Mouse (Mus musculus): ENCODE measurements at regions not wholly inside any gene's neighbourhood (a gene's known extent, or its start where the extent isn't known, plus 50 kb on each side); places are given as distances from the start of the nearest gene placed in this dataset.
A peak's percentile ranks its signal among the peaks of the same experiment; 100 is the strongest.

DNA sequence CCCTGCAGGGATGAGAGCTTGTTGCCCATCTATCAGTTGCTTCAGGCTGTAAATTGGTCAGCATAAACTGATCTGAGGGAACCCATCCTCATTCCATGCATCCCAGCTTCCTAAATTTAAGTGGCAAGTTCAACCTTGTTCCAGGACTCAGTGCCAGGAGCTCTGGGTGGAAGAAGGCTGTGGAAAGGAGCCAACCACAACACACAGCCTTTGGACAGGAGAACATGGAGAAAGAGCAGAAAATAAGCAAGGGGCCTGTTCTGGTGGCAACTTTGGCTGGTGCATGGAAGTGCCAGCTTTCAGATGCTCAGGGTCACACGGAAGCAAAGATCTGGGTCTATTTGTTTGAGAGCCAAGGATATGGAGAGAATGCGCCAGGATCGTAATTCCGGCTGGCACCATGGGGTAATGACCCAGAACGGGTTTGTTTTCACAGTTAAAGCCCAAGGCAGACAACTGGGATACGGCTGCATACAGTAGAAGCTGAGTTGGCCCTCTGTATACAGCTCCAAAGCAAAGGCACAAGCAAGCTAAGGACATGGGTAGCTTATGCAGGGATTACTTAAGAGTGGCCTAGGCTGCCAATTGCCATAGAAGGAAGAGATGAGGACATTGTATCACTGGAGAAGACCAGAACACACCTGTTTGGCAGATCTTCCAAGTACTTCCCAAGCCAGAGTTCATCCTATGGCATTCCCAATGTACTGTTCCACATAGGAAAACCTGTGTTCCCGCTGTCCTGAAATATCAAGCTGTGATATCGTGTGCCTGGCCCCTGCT is 364.2 kb upstream of the Mgmt start:
- DNase-seq = no peak

DNA sequence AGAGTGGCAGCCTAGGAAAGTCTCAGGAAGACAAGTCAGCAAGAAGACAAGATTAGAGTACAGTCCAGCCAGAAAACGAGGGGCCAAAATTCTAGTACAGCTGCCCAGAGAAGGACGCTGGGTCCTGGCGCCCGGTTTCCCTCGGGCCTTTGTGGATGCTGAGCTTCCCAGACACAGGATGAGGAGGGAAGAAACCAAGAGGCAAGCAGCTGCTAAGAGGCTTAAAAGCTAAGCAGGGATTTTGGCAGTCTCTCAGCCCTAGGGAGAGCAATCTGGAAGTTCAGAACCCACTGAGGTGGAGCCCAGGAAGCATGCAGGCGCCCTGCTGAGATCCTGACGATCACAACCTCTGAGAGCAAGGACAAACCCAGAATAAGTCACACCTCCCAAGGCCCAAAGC is 363.1 kb upstream of the Mgmt start:
- no peak for DNase-seq

DNA sequence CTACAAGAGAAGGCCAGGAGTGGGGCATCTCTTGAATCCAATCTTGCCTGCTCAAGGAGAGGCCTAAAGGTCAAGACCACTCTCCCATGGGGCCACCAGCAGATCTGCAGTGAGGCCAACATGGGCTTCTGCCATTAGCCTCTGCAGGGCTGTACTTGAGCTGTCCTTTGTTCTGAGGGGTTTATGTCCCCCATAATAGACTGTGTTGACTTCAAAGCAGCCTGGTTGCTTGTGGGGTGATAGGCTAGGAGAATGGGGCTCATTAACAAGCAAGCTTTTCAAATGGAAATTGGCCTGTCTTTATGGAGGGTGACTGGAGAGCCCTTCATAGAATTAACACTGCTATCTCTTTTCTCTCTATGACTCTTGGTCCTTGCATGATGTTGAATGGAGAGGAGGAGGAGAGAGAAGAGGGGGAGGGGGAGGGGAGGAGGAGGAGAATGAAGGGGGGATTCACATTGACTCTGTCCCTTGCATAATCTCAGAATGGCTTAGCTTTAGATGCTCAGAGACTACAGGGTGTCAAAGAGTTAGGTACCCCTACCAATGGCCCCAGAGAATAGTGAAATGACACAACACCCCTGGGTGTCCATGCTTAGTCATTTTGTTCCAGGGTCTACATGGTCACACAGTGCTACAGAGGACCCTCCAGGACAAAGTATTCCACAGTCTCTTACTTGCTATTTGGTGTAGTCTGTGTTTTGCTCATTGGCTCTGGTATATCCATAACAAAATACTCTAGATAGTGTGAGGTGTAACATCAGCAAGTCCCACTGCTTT is 352.3 kb upstream of the Mgmt start:
- no peak for DNase-seq

DNA sequence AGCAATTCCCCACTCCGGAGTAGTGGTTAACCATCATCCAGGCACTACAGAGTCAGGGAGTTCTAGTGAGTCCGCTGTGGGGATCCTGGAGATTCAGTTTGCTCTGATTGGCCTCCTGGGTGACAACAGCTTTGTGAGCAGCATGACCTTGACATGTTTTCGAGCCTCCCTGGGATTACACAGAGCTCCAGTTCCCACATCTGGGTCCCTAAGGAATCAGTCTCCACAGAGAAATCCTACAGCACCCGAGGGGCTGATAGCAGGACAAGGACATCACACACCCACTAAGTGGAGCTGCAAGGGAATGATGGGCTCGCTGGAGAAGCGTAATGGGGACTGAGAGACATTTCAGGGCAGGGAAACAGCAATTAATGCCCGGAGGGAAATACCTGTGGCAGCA is 351.5 kb upstream of the Mgmt start:
- no peak for DNase-seq

DNA sequence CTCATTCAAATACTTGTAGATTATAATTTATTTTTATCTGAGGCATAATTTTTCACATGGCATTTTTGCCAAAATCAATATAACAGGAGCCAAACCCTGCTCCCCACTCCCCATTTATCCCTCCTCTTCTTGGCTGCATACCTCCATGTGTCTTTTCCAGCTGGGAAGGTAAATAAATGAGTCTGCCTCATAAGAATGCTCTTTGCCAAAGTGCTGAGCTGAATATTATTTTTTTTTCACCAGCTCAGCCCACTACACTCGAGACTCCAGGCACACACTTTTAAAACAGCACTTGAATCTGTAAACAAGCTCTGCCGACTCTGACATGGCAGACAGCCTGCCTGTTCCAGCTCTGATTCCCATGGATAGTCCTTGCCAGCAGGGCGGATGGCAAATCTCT is 346.6 kb upstream of the Mgmt start:
- no peak for DNase-seq

DNA sequence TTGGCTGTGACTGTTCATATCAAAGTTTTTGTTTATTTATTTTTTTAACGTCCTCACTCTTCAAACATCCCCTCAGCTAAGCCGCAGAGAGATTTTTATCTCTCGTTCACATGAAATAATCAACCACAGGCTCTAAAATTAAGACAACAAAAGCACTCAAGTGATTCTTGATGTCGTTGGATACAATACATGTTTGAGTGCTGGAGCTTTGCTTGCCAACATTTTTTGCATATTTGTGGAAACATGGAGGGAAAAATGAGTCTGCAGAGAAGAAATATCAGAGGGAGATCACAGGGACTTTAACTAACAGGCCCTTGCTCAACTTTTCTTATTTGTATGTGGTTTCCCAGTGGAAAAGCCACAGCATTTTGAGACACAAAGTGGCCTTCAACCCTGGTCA is 338.0 kb upstream of the Mgmt start:
- DNase-seq = no peak

DNA sequence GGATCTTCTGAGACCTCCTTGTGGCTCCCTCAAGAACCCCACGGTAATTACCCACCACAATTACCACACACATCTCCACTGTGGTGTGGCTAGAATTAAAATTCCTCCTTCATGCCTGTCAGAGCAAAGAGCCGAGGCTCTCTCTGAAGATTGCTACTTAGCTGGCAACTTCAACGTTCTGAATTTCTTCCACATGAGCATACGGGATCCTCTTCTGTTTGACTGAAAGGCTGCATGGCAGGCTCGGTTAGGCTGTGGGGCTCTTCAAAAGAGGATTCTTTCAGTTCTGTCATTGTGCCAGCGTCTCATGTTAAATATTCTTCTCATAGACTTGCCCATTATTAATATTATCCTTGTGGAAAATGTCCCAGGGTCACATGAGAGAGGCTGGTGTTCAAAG is 334.9 kb upstream of the Mgmt start:
- no peak for DNase-seq

DNA sequence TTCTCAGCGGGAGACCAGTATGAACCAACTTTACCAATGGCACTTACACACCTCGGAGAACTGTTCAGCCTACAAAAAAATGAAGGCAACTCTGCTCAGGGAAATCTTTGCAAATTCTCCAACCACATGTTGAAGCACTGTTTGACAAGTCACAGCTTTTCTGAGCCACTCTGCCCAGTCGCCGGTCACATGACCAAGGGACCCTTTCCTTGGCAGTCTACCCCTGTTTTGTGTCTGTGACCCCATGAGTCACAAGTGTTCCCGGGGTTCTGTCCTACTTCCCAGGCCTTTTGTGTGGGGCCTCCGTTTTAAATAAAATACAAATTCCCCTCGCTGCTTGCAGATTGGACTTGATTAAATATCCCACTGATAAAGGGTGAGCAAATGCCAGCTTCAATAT is 323.5 kb upstream of the Mgmt start:
- DNase-seq = no peak

DNA sequence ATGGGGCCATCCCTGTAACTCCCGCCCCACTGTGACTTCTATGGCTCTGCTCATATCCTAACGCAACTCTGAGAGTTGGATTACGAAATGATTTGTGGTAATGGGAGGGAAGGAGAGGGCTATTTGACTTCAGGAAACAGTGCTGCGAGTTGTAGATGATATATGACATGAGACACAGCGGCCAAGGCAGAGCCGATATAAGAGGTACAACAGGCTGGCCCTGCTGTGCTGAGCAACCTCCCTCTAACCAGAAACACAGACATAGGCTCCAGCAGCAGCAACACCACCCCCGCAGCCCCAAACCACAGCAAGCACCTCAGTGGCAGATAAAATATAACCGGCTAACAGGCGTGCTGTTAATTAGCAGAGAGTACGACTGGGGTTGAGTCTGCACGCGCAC is 312.5 kb upstream of the Mgmt start:
- no peak for DNase-seq

DNA sequence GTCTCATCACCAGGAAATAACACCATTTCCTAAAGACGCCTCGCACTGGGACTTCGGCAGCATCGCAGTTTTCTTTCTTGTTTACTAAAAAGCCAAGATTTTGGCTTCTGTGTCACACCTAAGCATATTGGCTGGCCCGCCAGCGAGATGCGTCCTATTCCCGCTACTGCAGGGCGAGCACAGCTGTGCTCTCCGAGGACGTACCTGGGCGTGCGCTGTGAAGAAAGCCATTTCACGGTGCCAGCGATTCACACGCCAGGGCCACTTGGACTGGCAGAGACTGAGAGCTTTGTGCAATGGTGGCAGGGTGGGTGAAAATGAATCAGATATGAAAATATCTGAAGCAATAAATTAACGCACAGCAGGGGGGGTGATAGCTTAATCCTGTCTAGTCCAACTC is 310.1 kb upstream of the Mgmt start:
- no peak for DNase-seq

DNA sequence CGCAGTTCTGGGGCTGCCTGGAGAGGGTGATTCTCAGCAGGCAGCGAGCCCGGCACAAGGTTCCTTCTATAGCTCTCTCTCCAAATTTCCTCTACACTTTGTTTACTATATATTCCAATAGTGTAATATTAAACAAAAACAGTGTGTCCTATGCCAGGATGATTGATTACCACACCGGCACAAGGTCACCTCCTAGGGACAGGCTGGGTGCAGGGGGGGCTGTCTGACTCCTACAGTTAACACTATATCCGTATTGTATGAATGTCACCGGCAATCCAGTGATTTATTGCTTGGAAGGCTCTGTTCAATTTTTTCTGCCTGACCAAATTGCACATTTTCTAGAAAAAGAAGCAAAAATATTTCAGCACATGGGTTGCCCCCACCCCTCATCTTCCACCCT is 305.9 kb upstream of the Mgmt start:
- DNase-seq = no peak

DNA sequence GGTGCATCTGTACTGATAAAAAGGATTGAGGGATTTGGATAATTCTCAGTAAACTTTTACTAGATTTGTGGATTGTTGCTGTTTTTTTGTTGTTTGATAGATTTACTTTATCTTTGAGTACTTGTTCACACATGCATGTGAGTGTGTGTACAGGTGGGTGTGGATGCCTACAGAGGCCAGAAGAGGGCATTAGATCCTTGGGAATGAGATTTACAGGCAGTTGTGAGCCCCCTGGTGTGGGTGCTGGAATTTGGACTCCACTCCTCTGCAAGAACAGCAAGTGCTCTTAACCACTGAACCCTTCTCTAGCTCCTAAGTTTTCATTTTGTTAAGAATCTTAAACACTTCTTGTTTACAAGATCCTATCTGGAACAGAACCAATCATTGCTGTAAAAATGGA is 303.5 kb upstream of the Mgmt start:
- DNase-seq = no peak

DNA sequence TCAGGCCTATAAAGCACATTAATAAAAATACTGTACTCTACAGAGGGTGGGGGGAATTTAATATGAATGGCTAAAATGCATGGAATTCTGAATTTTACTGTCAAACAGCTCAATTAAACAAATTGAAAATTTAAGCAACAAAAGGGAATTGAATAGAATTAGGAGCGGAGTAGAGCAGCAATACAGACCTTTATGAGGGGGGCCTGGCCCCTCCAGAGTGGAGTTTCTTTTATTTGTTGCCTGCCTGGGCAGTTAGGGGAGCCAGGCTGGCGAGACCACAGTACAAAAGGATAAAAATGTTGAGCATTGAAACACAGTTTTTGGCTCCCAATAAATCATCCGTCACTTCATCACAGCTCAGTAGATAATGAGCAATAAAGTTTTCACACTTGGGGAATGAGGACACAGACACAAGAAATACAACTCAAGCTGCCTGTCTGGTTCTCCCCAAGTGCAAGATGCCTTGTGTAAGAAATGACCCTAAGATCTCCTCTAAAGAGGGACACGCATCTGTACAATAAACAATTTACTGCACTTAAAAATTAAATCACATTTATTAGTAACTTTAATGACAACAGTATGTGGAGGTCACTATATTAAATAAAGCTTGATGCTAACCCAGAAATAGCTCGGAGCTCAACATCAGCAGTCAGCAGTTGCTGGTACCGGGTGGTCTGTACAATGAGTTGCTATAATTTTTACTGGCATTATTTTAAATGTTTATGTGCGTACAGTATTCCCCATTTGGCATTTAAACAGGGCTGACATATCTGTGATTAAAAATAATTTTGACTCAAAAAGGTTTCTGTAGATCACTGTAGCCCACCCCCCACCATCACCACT is 286.9 kb upstream of the Mgmt start:
- no peak for DNase-seq

DNA sequence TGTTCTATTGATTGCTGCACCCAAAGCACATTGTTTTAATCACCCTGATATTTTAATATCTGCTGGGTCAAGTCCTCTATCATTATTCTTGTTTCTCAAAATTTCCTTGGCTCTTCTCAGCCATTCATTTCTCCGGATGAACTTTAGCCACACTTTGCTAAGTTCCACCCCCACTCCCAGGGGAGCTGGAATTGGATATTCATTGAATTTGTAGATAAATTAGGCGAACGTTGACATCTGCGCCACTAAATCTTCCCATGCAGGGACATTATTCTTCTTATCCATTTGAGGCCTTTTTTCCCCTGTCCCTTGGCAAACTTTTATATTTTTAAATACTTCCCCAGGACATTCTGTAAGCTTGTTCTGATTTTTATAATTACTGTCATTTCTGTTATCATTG is 280.9 kb upstream of the Mgmt start:
- peak; percentile 61 for DNase-seq

DNA sequence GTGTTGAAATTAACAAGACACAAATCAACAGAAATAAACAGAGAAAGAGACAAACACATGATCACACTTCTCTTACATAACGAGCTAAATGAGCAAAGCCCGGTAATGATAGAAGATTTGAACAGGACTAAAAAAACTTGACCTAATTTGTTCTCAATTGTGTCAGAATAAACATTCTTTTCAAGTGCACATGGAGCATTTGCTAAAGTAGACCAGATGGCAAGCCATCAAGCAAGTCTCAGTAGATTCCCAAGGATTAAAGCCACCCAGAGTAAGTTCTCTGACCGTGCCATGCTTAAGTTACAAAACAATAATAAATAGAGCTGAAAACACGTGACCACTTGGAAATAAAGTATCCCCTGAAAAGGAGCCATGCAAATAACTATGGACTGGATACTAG is 269.9 kb upstream of the Mgmt start:
- DNase-seq = no peak

DNA sequence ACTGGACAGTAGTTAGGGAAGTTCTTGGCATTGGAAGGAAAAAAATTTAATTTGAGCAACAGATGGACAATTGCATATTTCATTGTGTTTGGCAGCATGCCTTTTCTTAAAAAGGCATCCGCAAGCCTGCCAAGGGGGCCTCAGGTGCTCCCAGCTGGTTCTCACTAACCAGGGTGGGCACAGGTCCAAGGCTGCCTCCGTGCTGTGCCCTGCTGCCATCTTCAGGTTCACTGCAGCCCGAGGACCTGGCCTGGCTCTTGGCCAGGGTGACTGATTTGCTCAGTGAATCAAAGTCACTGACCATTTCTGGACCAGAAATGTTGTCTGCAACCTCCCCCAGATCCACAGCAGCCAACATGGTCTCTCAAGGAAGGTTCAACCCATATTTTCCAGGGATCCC is 263.3 kb upstream of the Mgmt start:
- DNase-seq = peak; percentile 35

DNA sequence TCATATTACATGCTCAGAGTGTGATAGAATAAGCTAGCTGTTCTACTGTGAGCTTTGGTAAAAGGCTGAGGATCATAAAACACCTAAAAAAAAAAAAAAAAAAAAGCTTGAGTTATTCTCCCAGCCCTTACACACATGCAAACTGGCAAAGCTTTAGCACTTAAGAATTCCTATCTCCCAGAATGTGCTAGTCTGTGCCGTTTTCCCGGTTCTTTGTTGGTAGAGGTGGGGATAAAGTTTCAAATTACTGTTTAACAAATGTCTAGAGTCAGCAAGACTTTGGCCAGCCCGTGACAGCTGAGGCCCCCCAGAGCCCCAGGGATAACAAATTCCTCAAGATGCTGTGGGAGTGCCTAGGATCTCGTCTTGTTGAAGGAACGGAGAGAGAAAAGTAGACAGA is 254.3 kb upstream of the Mgmt start:
- DNase-seq = no peak

DNA sequence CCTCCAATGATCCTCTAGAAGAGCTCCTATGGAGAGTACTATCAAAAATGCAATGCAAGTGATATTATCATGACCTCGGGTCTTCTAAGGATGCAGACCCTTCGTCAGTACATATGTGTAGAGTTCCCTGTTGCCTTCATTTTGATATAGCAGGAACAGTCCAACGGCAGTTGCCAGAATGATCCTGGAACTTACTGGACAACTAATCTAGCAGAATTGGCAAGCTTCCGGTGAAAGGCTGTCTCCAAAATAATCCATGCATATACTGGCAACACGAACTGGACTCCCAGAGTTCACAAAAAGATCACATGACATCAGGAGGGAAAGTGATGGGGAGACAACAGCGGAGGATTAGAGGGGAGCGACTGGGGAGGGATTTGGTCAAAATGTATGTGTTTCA is 253.6 kb upstream of the Mgmt start:
- no peak for DNase-seq

DNA sequence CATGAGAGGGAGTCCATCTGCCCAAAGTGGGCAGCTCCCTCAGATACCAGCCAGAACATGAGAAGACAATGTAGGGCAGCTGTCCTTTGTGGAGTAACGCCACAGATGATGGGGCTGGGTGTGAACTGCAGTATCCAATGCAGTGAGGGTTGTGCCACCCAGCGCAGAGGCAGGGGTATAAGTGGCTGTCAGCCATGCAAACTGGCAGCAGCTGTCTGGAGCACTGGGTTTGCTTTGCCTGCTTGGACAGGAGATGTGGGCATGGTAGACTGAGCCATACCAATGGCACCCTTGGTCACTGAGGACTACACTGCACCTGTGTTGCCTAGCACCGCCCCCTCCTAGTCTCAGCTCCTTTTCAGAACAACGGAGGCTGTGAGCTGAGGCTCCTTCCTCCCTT is 244.6 kb upstream of the Mgmt start:
- DNase-seq = no peak

DNA sequence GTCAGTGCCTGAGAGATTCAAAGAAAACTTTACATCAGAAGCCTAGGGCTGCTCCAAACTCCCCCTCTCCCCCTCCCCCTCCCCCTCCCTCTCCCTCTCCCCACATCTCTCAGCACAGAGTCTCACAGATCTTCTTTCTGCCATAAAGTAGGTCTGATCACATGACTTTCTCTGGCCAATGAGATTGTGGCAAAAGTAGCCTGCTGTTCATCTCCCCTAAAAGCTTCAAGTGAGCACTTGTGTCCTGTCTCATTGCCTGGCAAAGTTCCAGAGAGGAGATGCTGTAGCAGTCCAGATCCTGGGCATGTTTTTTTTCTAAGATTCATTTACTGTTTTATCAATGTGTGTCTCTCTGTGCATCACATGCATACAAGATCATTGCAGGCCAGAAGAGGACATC is 234.5 kb upstream of the Mgmt start:
- no peak for DNase-seq

DNA sequence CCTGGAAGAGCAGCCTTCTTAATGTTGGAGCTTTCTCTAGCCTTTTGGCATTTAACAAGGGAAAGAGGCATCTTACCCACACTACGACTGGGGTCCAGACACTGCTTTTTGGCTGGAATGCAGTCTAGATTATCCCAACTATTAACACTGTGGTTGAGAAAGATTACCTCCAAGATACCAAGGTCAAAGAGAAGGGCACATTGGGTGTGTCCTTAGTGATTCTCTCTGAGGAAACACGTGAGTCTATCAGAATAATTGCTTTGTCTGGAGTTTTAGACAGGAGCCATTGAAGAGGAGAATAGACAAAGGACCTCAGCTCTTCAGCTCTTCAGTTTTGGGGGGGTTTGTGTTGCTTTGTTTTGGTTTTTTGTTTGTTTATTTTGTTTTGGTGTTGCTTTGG is 234.0 kb upstream of the Mgmt start:
- no peak for DNase-seq

DNA sequence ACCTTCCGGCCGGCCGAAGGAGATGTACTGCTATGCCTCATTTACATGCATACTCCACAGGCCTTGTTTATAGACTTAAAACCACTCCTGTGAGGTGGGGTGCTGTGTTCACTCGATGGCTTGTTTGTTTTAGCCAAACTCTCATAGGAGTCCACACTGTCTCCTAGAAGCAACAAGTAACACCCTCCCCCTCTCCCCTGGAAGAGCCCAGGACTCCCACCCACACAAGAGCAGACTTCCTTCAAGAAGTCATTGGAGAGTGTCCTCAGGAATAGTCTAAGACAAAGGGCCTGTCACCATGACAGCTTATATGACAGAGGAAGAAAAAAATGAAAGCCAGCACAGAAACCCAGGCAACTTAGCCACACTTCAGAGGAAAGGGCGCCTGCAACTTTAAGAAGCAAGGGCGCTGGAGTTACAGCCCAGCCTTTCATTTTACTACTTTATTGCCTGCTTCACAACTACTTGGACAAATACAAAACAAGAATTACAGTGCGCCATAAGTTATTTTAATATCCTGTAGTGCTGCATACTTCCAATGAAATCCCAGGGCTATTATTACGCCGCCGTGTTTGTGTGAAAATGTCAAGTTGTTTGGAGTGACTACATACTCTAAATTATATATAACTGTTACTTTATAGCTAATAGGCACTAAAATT is 229.9 kb upstream of the Mgmt start:
- no peak for DNase-seq

DNA sequence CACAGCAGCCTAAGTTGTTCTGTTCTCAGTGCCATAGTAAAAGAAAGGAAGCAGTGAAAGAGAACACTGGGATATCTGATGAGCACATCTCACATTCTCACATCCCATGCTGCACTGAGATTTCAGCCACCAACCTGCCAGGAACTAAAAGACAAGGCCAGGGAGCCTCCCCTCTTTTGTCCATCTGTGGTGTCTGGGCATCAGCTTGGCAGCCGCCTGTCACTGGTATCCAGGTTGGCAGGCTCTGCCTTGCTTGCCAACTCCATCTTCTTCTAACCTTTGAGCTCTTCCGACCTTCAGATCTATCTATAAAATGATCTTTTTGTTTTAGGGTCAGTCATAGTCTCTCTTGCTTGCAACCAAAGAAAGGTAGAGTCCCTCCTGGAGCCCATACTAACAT is 228.5 kb upstream of the Mgmt start:
- no peak for DNase-seq
